Mouse (Mus musculus): ENCODE data around the gene Osbp.
A peak's percentile ranks its signal among the peaks of the same experiment; 100 is the strongest.

Gene Osbp

GRCm38 (mm10) chr19:11987841-11988240 is 22.1 kb downstream of the Osbp start:
- no peak for DNase-seq (ENCODE audit: low spot score)

GRCm38 (mm10) chr19:11989334-11989733 is 23.6 kb downstream of the Osbp start:
- DNase-seq (ENCODE audit: low spot score), result no peak

GRCm38 (mm10) chr19:11992034-11992433 is 26.3 kb downstream of the Osbp start:
- no peak for DNase-seq (ENCODE audit: low spot score)

- DNase-seq (ENCODE audit: low spot score), result no peak
Measured at GRCm38 (mm10) chr19:11992441-11993029, 26.8 kb downstream of the Osbp start.

- DNase-seq (ENCODE audit: low spot score), result no peak
Measured at GRCm38 (mm10) chr19:11994703-11995431, 29.1 kb downstream of the Osbp start.

- DNase-seq (ENCODE audit: low spot score), result peak; percentile 47
Measured at GRCm38 (mm10) chr19:11995722-11996448, 30.1 kb downstream of the Osbp start.

- no peak for DNase-seq (ENCODE audit: low spot score)
Measured at GRCm38 (mm10) chr19:12001686-12002085, 35.9 kb downstream of the Osbp start.

GRCm38 (mm10) chr19:12002125-12002524 is 36.4 kb downstream of the Osbp start:
- peak; percentile 85 for DNase-seq (ENCODE audit: low spot score)

- DNase-seq (ENCODE audit: low spot score), result no peak
Measured at GRCm38 (mm10) chr19:12002791-12003190, 37.0 kb downstream of the Osbp start.

GRCm38 (mm10) chr19:12003568-12003967 is 37.8 kb downstream of the Osbp start:
- DNase-seq (ENCODE audit: low spot score), result no peak

GRCm38 (mm10) chr19:12004216-12005008 is 38.7 kb downstream of the Osbp start:
- peak; percentile 71 for DNase-seq (ENCODE audit: low spot score)

GRCm38 (mm10) chr19:12005376-12006360 is 39.9 kb downstream of the Osbp start:
- DNase-seq (ENCODE audit: low spot score), result peak; percentile 93

GRCm38 (mm10) chr19:12006361-12006947 is 40.7 kb downstream of the Osbp start:
- peak; percentile 40 for DNase-seq (ENCODE audit: low spot score)

- peak; percentile 82 for DNase-seq (ENCODE audit: low spot score)
Measured at GRCm38 (mm10) chr19:12007105-12007931, 41.6 kb downstream of the Osbp start.

GRCm38 (mm10) chr19:12008410-12009380 is 43.0 kb downstream of the Osbp start:
- peak; percentile 61 for DNase-seq (ENCODE audit: low spot score)

GRCm38 (mm10) chr19:12009501-12010280 is 44.0 kb downstream of the Osbp start:
- DNase-seq (ENCODE audit: low spot score), result peak; percentile 89

GRCm38 (mm10) chr19:12010281-12010771 is 44.6 kb downstream of the Osbp start:
- peak; percentile 85 for DNase-seq (ENCODE audit: low spot score)
